Mouse (Mus musculus): ENCODE results near the gene Mrps6.

- TF ChIP-seq HCFC1 (IDR thresholded peaks at IDR 0.05; ENCODE audit: low read depth, low read length): no peak
- TF ChIP-seq CTCF (conservative IDR thresholded peaks at IDR 0.05 in 1 of 2, IDR thresholded peaks at IDR 0.05 in 1 of 2; ENCODE audit: low read depth in 2 of 2, low read length in 2 of 2): no peak
- TF ChIP-seq USF2 (conservative IDR thresholded peaks at IDR 0.05; ENCODE audit: low read depth, low read length): no peak
- TF ChIP-seq POLR2A (IDR thresholded peaks at IDR 0.05; ENCODE audit: low read depth, low read length): no peak
- no peak for TF ChIP-seq GABPA (IDR thresholded peaks at IDR 0.05; ENCODE audit: insufficient replicate concordance, low read depth, low read length)
- TF ChIP-seq POLR2AphosphoS2 (IDR thresholded peaks at IDR 0.05; ENCODE audit: low read depth, low read length): no peak
- no peak for TF ChIP-seq JUND (conservative IDR thresholded peaks at IDR 0.05; ENCODE audit: low read depth, low read length)
- no peak for TF ChIP-seq ZC3H11A (IDR thresholded peaks at IDR 0.05; ENCODE audit: low read depth, low read length)
- no peak for TF ChIP-seq MEF2A (IDR thresholded peaks at IDR 0.05; ENCODE audit: borderline replicate concordance, low read depth, low read length)
- no peak for TF ChIP-seq ZNF384 (IDR thresholded peaks at IDR 0.05; ENCODE audit: low read depth, low read length)
- no peak for TF ChIP-seq EP300 (IDR thresholded peaks at IDR 0.05; ENCODE audit: low read length)
- no peak for TF ChIP-seq E2F4 (IDR thresholded peaks at IDR 0.05; ENCODE audit: insufficient replicate concordance, low read depth, low read length)
Measured at GRCm38 (mm10) chr16:92036701-92037100, 21.4 kb upstream of the Mrps6 start.
